Mouse (Mus musculus) liver, embryonic 14.5 days (tissue): ENCODE measurements around the gene Clcf1.

ENCODE experiments used
- CTCF ChIP-seq: IDR thresholded peaks from 2 replicates; pipeline ENCODE4 v1.5.1; 2016; ENCODE audit warnings: antibody characterized with exemption, low read depth, control low read depth
- EP300 ChIP-seq: IDR thresholded peaks from 2 replicates; pipeline ENCODE4 v1.6.1; 2016; ENCODE audit warnings: antibody characterized with exemption, low read depth

GRCm38 (mm10) chr19:4211891-4212588 is 2.0 kb upstream of the Clcf1 start:
- TF ChIP-seq CTCF (no peak), EP300 (no peak)
